Mouse (Mus musculus): ENCODE data around the gene Gm5901.
A peak's percentile ranks its signal among the peaks of the same experiment; 100 is the strongest.

Gene Gm5901

GRCm38 (mm10) chr7:105406322-105406721 lies 31.5 kb downstream of the Gm5901 start:
- DNase-seq: no peak

- DNase-seq: peak; percentile 83
Measured at GRCm38 (mm10) chr7:105411874-105412632, 37.2 kb downstream of the Gm5901 start.

- no peak for DNase-seq
Measured at GRCm38 (mm10) chr7:105414385-105414784, 39.5 kb downstream of the Gm5901 start.

- DNase-seq: no peak
Measured at GRCm38 (mm10) chr7:105416529-105416928, 41.7 kb downstream of the Gm5901 start.

GRCm38 (mm10) chr7:105418106-105418505 lies 43.3 kb downstream of the Gm5901 start:
- DNase-seq: no peak

- DNase-seq: no peak
Measured at GRCm38 (mm10) chr7:105420903-105421302, 46.1 kb downstream of the Gm5901 start.

GRCm38 (mm10) chr7:105424368-105424767 lies 49.5 kb downstream of the Gm5901 start:
- DNase-seq: no peak

GRCm38 (mm10) chr7:105425424-105426043 lies 50.7 kb downstream of the Gm5901 start, which contains the start of gene Cckbr:
Cckbr (plus strand) TSS chr7:105425731.
- DNase-seq: peak; percentile 74

GRCm38 (mm10) chr7:105426051-105426450 lies 51.2 kb downstream of the Gm5901 start:
- DNase-seq: no peak

Measured in right cerebral cortex, postnatal 25 days (tissue).